Mouse (Mus musculus) midbrain, embryonic 10.5 days (tissue): ENCODE data around the gene Taok2. TPM values are rescaled to one million over a fixed set of nuclear protein-coding genes. Genes with fewer than 3 reads are reported as not detected.
"Not testable (repeated sequence)": the region's sequence is repeated elsewhere in the genome, so short reads cannot be mapped to it uniquely, and the experiment has no call there.

Experiments used
- DNase-seq: peaks from one replicate; pipeline ENCODE4 v3.0.0-alpha.2; 2017; ENCODE audit warnings: low spot score
- H3K27ac ChIP-seq: fragments of 300-500 bp; sonication (generic); replicated peaks from 2 replicates; pipeline ENCODE4 v1.5.1; 2016; ENCODE audit warnings: mild to moderate bottlenecking
- H3K27me3 ChIP-seq: fragments of 300-500 bp; sonication (generic); 2 replicates; pipeline ENCODE4 v1.6.1; 2016; ENCODE audit warnings: low read depth, mild to moderate bottlenecking; ENCODE audit not compliant: poor library complexity, severe bottlenecking
- H3K36me3 ChIP-seq: fragments of 300-500 bp; sonication (generic); 2 replicates; pipeline ENCODE4 v1.6.1; 2016; ENCODE audit warnings: mild to moderate bottlenecking, moderate library complexity
- H3K4me1 ChIP-seq: fragments of 300-500 bp; sonication (generic); 2 replicates; pipeline ENCODE4 v1.6.1; 2016
- H3K4me3 ChIP-seq: fragments of 300-500 bp; sonication (generic); 2 replicates; pipeline ENCODE4 v1.5.1; 2016; ENCODE audit warnings: mild to moderate bottlenecking, moderate library complexity
- H3K9me3 ChIP-seq: fragments of 300-500 bp; sonication (generic); replicated peaks from 2 replicates; pipeline ENCODE4 v1.6.1; 2016; ENCODE audit warnings: mild to moderate bottlenecking
- WGBS: fragments of 180-500 bp; shearing (Covaris S2); methylation state at CpG from one replicate; pipeline ENCODE4 v1.1.7; 2016; 5-methylcytosine and 5-hydroxymethylcytosine counted together
- polyA plus RNA-seq: library from polyadenylated mRNA; unstranded; fragments of >200 nt; fragmentation: Nextera tagmentation; extraction: Ambion mirVana; gene quantifications from 2 replicates; pipeline ENCODE4 v1.2.1, GENCODE M21; 2016

Gene Taok2
- polyA plus RNA-seq, 1 experiment from 2014 or later: 53.2 TPM

DNA sequence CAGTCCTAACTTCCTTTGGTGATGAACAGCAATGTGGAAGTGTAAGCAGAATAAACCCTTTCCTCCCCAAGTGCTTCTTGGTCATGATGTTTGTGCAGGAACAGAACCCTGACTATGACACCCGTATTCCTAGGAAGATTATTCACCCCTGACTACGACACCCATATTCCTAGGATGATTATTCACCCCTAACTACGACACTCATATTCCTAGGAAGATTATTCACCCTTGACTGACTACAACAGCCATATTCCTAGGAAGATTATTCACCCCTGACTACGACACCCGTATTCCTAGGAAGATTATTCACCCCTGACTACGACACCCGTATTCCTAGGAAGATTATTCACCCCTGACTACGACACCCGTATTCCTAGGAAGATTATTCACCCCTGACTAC lies 15.3 kb upstream of the Taok2 start:
- H3K27ac ChIP-seq, DNase-seq, H3K9me3 ChIP-seq, H3K4me3 ChIP-seq, H3K27me3 ChIP-seq: not testable (repeated sequence)
- Histone ChIP-seq H3K4me1 (peaks cover 22% of the 10 kb centered on the region), H3K36me3 (peaks cover 19% of the 10 kb centered on the region)
- 94% methylated on average over 8 of the region's 9 CpGs for WGBS

DNA sequence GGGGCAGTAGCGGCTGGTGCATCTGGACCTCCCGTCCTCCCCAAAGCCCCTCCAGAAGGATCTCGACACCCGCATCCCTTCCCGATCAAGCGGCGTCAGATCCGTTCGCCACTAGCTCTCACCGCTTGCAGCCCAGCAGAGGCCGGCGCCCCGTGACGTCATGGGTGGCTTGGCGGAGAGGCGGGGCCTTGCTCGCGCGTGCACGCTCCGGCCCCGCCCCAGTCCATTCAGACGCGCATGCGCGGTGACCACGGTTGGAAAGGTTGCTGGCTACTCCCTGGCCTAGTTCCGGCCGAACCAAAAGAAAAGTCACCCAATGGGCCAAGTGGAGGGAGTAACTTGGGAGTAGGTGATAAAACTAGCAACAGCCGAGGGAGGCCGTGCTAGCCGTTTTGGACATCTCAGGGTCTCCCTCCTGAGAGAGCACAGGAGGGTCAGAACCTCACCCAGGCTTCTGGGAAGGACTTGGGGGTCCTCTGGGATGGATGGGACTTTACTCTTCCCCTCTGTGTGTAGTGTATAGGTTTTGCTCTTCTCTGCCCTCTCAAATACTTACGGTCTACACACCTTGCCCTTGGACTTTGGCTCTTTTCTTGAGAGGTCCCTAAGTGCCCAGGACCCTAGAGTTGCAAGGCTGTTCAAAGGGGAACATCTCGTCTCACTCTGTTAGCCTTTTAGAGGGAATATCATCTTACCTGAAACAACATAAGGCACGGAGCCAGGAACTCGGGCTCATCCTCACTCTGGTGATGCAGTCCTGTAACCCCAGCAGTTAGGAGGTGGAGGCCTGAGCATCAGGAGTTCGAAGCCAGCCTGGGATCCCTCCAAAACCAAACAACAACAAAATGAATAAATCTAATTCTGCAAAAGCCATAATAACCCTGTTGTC lies 13.8 kb upstream of the Taok2 start:
- peak; percentile 97 for DNase-seq
- no peaks in the 10 kb centered on the region for H3K27me3 ChIP-seq
- no peaks in the 10 kb centered on the region for H3K9me3 ChIP-seq
- H3K27ac ChIP-seq: peak overlapping the region; percentile 90
- peaks cover 25% of the 10 kb centered on the region for H3K36me3 ChIP-seq
- H3K4me3 ChIP-seq: peak overlapping the region; percentile 78
- WGBS: 11% methylated on average over 37 of the region's 37 CpGs
- H3K4me1 ChIP-seq: peaks cover 22% of the 10 kb centered on the region

GRCm38 (mm10) chr7:126897390-126898101 lies 13.0 kb upstream of the Taok2 start:
- H3K27me3 ChIP-seq: no peaks in the 10 kb centered on the region
- H3K4me3 ChIP-seq: peak overlapping the region; percentile 78
- no peak for DNase-seq
- H3K9me3 ChIP-seq: no peaks in the 10 kb centered on the region
- H3K27ac ChIP-seq: peak overlapping the region; percentile 90
- H3K36me3 ChIP-seq: peaks cover 29% of the 10 kb centered on the region
- 28% methylated on average over 16 of the region's 16 CpGs for WGBS
- H3K4me1 ChIP-seq: peaks cover 22% of the 10 kb centered on the region

DNA sequence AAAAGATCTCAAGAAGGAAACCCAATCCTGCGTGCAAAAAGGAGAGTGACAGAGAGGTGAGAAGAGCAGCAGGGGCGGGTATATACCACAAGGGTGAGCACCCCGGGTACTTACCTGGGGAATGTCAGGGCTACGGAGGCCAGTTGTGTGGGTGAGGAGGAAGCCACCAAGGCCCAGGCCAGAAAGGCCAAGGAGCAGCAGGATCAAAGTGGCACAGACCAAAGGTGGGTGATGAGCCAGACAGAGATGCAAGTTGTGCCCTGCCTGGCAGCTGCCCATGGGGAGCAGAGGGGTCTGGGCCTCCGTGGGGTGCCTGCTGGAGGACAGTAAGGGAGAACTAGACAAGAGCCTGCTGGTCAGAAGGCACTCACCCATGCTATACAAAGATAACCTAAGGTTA lies 12.4 kb upstream of the Taok2 start:
- no peak overlapping the region for H3K27ac ChIP-seq

DNA sequence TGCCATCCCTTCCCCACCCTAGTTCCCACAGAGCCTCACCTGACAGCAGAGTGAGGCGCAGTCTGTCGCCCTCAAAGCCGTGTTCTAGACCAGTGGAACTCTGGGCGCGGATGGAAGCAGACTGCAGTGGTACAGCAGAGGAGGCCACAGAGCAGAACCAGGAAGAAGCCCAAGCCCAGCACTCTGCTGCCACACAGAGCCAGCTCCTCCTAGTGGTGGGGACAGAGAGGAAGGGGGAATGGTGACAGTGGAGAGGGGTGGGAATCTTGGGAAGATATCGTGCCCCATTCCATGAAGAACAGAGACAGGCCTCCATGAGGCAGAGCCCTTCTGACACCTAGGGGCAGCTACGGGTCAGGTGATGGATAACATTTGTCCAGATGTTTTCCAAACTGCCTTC lies 4.3 kb upstream of the Taok2 start:
- H3K36me3 ChIP-seq: peaks cover 42% of the 10 kb centered on the region
- 51% methylated on average over 7 of the region's 7 CpGs for WGBS
- no peak for DNase-seq

More for the DNA sequence above, 12.4 kb upstream of the Taok2 start:
- Histone ChIP-seq H3K36me3 (peaks cover 33% of the 10 kb centered on the region), H3K27me3 (no peaks in the 10 kb centered on the region), H3K4me1 (peaks cover 22% of the 10 kb centered on the region), H3K9me3 (no peaks in the 10 kb centered on the region), H3K4me3 (no peak overlapping the region)
- no peak for DNase-seq
- 90% methylated on average over 5 of the region's 5 CpGs for WGBS

GRCm38 (mm10) chr7:126887281-126887680 lies 2.8 kb upstream of the Taok2 start:
- H3K4me1 ChIP-seq: peaks cover 27% of the 10 kb centered on the region
- H3K4me3 ChIP-seq: no peak overlapping the region
- no peak overlapping the region for H3K27ac ChIP-seq
- no peak for DNase-seq
- peaks cover 33% of the 10 kb centered on the region for H3K36me3 ChIP-seq
- WGBS: 92% methylated on average over 5 of the region's 5 CpGs
- no peaks in the 10 kb centered on the region for H3K27me3 ChIP-seq
- H3K9me3 ChIP-seq: no peaks in the 10 kb centered on the region

More for the DNA sequence above, 4.3 kb upstream of the Taok2 start:
- Histone ChIP-seq H3K4me1 (peaks cover 11% of the 10 kb centered on the region), H3K9me3 (no peaks in the 10 kb centered on the region), H3K4me3 (no peak overlapping the region), H3K27ac (no peak overlapping the region), H3K27me3 (no peaks in the 10 kb centered on the region)

DNA sequence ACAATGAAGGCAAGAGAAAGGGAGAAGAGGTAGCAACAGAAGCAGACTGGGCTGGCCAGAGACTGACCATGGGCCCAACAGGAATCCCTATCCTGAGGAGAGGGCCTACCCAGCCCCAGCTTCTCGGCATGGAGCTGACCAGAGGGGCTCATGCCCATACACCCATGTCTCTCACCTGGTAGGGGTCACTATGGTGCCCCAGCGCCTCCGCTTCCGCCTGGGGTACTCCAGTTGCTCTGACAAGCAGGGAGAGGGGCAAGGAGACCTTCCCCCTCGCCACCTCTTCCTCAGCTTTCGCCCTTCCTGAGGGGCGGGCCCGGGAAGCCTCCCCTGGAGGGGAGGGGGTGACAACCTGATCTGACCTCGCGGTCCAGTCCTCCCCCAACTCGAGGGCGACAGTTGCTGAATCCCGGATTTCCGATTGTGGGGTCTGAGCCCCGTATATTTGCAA lies 747 bp downstream of the Taok2 start:
- Histone ChIP-seq H3K27ac (peak overlapping the region; percentile 91), H3K4me1 (peaks cover 49% of the 10 kb centered on the region), H3K9me3 (no peaks in the 10 kb centered on the region), H3K36me3 (peaks cover 35% of the 10 kb centered on the region), H3K4me3 (peak overlapping the region; percentile 89), H3K27me3 (no peaks in the 10 kb centered on the region)
- peak; percentile 40 for DNase-seq
- WGBS: under 1% methylated on average over 15 of the region's 15 CpGs

GRCm38 (mm10) chr7:126881040-126881439 lies 3.5 kb downstream of the Taok2 start:
- H3K4me1 ChIP-seq: peaks cover 49% of the 10 kb centered on the region
- DNase-seq: no peak
- 87% methylated on average over 6 of the region's 6 CpGs for WGBS
- no peaks in the 10 kb centered on the region for H3K9me3 ChIP-seq
- peaks cover 59% of the 10 kb centered on the region for H3K36me3 ChIP-seq
- H3K27me3 ChIP-seq: no peaks in the 10 kb centered on the region
- H3K27ac ChIP-seq: no peak overlapping the region; the same call in 1 of the 2 replicates
- peak overlapping the region; percentile 89; the same call in 1 of the 2 replicates for H3K4me3 ChIP-seq

DNA sequence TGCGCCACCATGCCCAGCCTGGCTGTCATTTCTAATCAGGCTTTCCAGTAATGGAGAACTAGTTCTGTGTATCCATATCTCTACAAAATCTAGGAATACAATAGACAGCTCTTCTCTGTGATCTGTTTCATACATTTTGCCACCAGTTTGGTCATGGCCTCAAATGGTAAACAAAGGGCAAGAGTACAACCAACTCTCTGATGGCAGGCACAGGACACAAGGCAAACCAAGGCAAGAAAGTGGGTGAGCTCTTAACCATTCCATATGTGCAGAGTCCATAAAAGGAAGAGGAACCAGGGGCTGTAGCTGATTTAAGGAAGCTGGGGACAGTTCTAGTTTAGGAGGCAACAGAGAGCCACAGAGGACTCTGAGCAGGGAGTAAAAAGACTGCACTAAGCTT lies 7.3 kb downstream of the Taok2 start:
- Histone ChIP-seq H3K4me3 (no peak overlapping the region), H3K4me1 (peaks cover 22% of the 10 kb centered on the region), H3K27ac (no peak overlapping the region), H3K36me3 (peaks cover 93% of the 10 kb centered on the region), H3K27me3 (no peaks in the 10 kb centered on the region), H3K9me3 (no peaks in the 10 kb centered on the region)
- WGBS: 96% methylated on average over 1 of the region's 1 CpGs
- DNase-seq: no peak

DNA sequence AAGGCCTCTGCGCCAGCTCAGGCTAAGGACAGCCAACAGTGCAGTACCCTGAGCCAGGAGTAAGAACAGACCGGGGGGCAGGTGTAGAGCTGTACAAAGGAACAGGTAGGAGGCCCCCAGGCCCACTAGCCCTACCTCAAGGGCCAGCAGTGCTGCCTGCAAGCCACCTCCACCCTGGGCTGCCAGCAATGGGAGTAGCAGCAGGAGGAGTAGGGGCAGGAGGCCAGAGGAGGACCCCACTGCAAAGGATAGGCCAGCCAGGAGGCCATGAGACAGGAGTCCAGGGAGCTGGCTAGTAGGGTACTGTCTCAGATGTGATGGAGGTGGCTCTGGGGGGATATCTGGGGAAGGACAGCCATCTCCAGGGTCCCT lies 14.0 kb downstream of the Taok2 start:
- Histone ChIP-seq H3K27me3 (no peaks in the 10 kb centered on the region), H3K9me3 (no peaks in the 10 kb centered on the region), H3K4me3 (no peak overlapping the region), H3K27ac (no peak overlapping the region), H3K4me1 (peaks cover 8% of the 10 kb centered on the region; the same call in 1 of the 2 replicates), H3K36me3 (peaks cover 100% of the 10 kb centered on the region)
- no peak for DNase-seq
- 96% methylated on average over 2 of the region's 2 CpGs for WGBS

GRCm38 (mm10) chr7:126869780-126870519 lies 14.6 kb downstream of the Taok2 start:
- no peaks in the 10 kb centered on the region for H3K27me3 ChIP-seq

DNA sequence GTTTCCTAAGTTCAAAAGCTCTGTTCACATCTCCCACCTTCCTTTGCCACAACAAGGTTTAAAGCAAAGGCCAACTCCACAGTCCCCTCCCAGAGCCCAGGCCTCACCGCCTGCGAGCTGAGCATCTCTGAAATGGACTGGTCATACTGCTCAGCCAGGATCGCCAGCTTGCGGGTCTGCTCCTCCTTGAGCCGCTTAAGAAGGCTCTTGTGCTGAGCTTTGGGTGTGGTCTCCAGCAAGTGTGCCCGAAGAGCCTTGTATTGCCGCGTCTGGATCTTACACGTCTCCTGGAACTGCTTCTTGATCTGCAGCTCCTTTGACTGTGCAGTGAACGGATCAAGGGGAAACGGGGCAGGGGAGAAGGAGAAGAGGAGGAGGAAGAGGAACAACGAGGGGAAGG lies 16.5 kb downstream of the Taok2 start:
- Histone ChIP-seq H3K27ac (no peak overlapping the region), H3K9me3 (no peaks in the 10 kb centered on the region), H3K4me1 (peaks cover 27% of the 10 kb centered on the region), H3K36me3 (peaks cover 100% of the 10 kb centered on the region), H3K4me3 (no peak overlapping the region), H3K27me3 (no peaks in the 10 kb centered on the region)
- 87% methylated on average over 12 of the region's 12 CpGs for WGBS
- no peak for DNase-seq

More at GRCm38 (mm10) chr7:126869780-126870519, 14.6 kb downstream of the Taok2 start:
- H3K27ac ChIP-seq: no peak overlapping the region
- 92% methylated on average over 23 of the region's 23 CpGs for WGBS
- H3K4me3 ChIP-seq: 0 out of 2 replicates have a peak overlapping the region, but pooled peaks have one; percentile 4
- DNase-seq: no peak
- peaks cover 100% of the 10 kb centered on the region for H3K36me3 ChIP-seq
- H3K4me1 ChIP-seq: peaks cover 8% of the 10 kb centered on the region; the same call in 1 of the 2 replicates
- no peaks in the 10 kb centered on the region for H3K9me3 ChIP-seq
